Mouse (Mus musculus): ENCODE measurements around the gene Abcc4.

Gene Abcc4

DNA sequence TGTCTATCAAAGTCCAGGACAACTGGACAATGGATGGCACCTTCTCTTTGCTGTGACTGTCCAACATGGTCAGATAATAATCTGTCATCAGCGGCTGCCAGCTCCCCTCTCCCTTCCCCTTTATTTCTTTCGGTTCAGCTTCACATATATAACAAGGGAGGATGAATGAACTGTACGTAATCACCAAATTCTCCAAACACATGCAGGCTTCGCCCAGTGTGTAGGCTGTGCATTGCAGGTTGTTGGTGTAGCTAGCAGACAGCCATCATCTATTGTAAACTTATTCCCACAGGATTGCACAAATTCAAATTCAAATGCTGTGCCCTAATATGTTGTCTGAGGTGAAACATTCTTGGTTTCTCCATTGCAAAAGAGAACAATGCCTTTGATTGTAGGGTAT is 271.2 kb downstream of the Abcc4 start:
- CTCF ChIA-PET, result no interaction called here

- CTCF ChIA-PET, result no interaction called here
Observed at GRCm38 (mm10) chr14:118433848-118434247, 272.2 kb downstream of the Abcc4 start.

Measured in spleen, embryonic (tissue).